In genomic region chr2:30436809-30437208, GRCm38 (mm10) we compare ENCODE assay signal across 15 mouse cellular contexts. TPM values are rescaled to one million over a fixed set of nuclear protein-coding genes. Genes with fewer than 3 reads are reported as not detected.
"Had no signal": no experiment of that assay in that cellular context is flagged by ENCODE, and none has a peak within 500 bp of the region (broad histone marks: within the 10 kb centered on the region; RNA-seq: fewer than 3 reads in every experiment).

No protein-coding gene starts in this region.

- H3K9ac ChIP-seq: heart, embryonic 13.5 days; heart, embryonic 15.5 days; hindbrain, embryonic 14.5 days; limb, embryonic 12.5 days had no signal

- H3K4me3 ChIP-seq: gastrocnemius, adult 2 months; heart, adult 2 months; heart, embryonic 13.5 days; heart, embryonic 15.5 days; layer of hippocampus, adult 2 months; left cerebral cortex, adult 2 months; limb, embryonic 10.5 days; limb, embryonic 12.5 days had no signal

- H3K27ac ChIP-seq: hindbrain, embryonic 14.5 days; layer of hippocampus, adult 2 months; left cerebral cortex, adult 2 months; limb, embryonic 10.5 days; limb, embryonic 12.5 days had no signal

- H3K9me3 ChIP-seq: heart, embryonic 13.5 days; heart, embryonic 15.5 days; limb, embryonic 10.5 days; limb, embryonic 12.5 days had no signal

- DNase-seq: gastrocnemius, postnatal 10 days; gastrocnemius, postnatal 25 days; liver had no signal

- H3K4me2 ChIP-seq: heart, embryonic 11.5 days; heart, embryonic 13.5 days; heart, embryonic 15.5 days; hindbrain, embryonic 14.5 days; limb, embryonic 12.5 days had no signal

- ATAC-seq: forebrain, embryonic 16.5 days; inflammation-experienced regulatory T-cells, adult 6 months had no signal

- H3K27me3 ChIP-seq: heart, embryonic 13.5 days; heart, embryonic 15.5 days; limb, embryonic 12.5 days had no signal

RNA-seq across cellular contexts. Expression of gene Ier5l, which starts 37.2 kb away (rescaled TPM):
- polyA plus RNA-seq: inflammation-experienced regulatory T-cells, adult 6 months had no signal
